Mouse (Mus musculus): Measurements from ENCODE around the gene Slc10a6.

Gene Slc10a6

GRCm38 (mm10) chr5:103629111-103629764, at the start of gene Slc10a6:
Gene Slc10a6 (minus strand): TSS chr5:103629403.
- DNase-seq = no peak

- no peak for DNase-seq
Observed at GRCm38 (mm10) chr5:103678974-103679373, 49.8 kb upstream of the Slc10a6 start.

GRCm38 (mm10) chr5:103677894-103678293, 48.7 kb upstream of the Slc10a6 start:
- DNase-seq = no peak

- DNase-seq = no peak
Observed at GRCm38 (mm10) chr5:103676289-103676881, 47.2 kb upstream of the Slc10a6 start.

GRCm38 (mm10) chr5:103674482-103674881, 45.3 kb upstream of the Slc10a6 start:
- DNase-seq = no peak

GRCm38 (mm10) chr5:103673611-103674010, 44.4 kb upstream of the Slc10a6 start:
- no peak for DNase-seq

- DNase-seq = no peak
Observed at GRCm38 (mm10) chr5:103671858-103672257, 42.7 kb upstream of the Slc10a6 start.

GRCm38 (mm10) chr5:103665876-103666275, 36.7 kb upstream of the Slc10a6 start:
- DNase-seq = no peak

- no peak for DNase-seq
Observed at GRCm38 (mm10) chr5:103664932-103665331, 35.7 kb upstream of the Slc10a6 start.

GRCm38 (mm10) chr5:103659571-103659970, 30.4 kb upstream of the Slc10a6 start:
- DNase-seq = no peak

- no peak for DNase-seq
Observed at GRCm38 (mm10) chr5:103658921-103659320, 29.7 kb upstream of the Slc10a6 start.

- peak; percentile 19 for DNase-seq
Observed at GRCm38 (mm10) chr5:103655346-103656118, 26.3 kb upstream of the Slc10a6 start, which contains the start of gene 1700016H13Rik. Gene 1700016H13Rik (minus strand): TSS chr5:103656010.

GRCm38 (mm10) chr5:103654780-103655179, 25.6 kb upstream of the Slc10a6 start:
- no peak for DNase-seq

- DNase-seq = no peak
Observed at GRCm38 (mm10) chr5:103654225-103654624, 25.0 kb upstream of the Slc10a6 start.

- no peak for DNase-seq
Observed at GRCm38 (mm10) chr5:103647320-103647719, 18.1 kb upstream of the Slc10a6 start.

GRCm38 (mm10) chr5:103644167-103644566, 15.0 kb upstream of the Slc10a6 start:
- no peak for DNase-seq

GRCm38 (mm10) chr5:103637162-103637561, 8.0 kb upstream of the Slc10a6 start:
- no peak for DNase-seq

- DNase-seq = no peak
Observed at GRCm38 (mm10) chr5:103629854-103630580, 814 bp upstream of the Slc10a6 start.

GRCm38 (mm10) chr5:103628499-103628898, 704 bp downstream of the Slc10a6 start:
- DNase-seq = no peak

- DNase-seq = no peak
Observed at GRCm38 (mm10) chr5:103624831-103625230, 4.4 kb downstream of the Slc10a6 start.

- DNase-seq = no peak
Observed at GRCm38 (mm10) chr5:103622321-103622720, 6.9 kb downstream of the Slc10a6 start.

GRCm38 (mm10) chr5:103620301-103620973, 8.8 kb downstream of the Slc10a6 start:
- no peak for DNase-seq

GRCm38 (mm10) chr5:103617191-103617590, 12.0 kb downstream of the Slc10a6 start:
- DNase-seq = no peak

All from cerebellum, adult 11 months (tissue).